Mouse (Mus musculus): ENCODE results near the gene Eid2b. TPM values are rescaled to one million over a fixed set of nuclear protein-coding genes. Genes with fewer than 3 reads are reported as not detected.

The Eid2b gene
- total RNA-seq, 2 experiments from 2014 or later: 5.0 to 7.8 TPM

- intact Hi-C loops (cut with DNase I): loop anchor here (5.0 kb wide), 1 partner anchor 32 kb away; the partner anchor contains the start of gene Eid2b
- DNase-seq: no peak
- H3K27ac ChIP-seq: no peak overlapping the region
- no peak for TF ChIP-seq CTCF (IDR thresholded peaks at IDR 0.05)
- H3K4me3 ChIP-seq: no peak overlapping the region
Observed at GRCm38 (mm10) chr7:28309737-28310136, 32.2 kb downstream of the Eid2b start.

GRCm38 (mm10) chr7:28311151-28311925 is 33.8 kb downstream of the Eid2b start:
- intact Hi-C loops (cut with DNase I): loop anchor here (5.0 kb wide), 1 partner anchor 34 kb away; the partner anchor contains the start of gene Eid2b
- TF ChIP-seq CTCF (IDR thresholded peaks at IDR 0.05): no peak
- Histone ChIP-seq H3K27ac (peak overlapping the region; percentile 89), H3K4me3 (peak overlapping the region; percentile 75)
- no peak for DNase-seq

- H3K4me3 ChIP-seq: peak within 1 kb of the TSS; percentile 75
- DNase-seq: peak; percentile 98
- TF ChIP-seq CTCF (IDR thresholded peaks at IDR 0.05): no peak
- intact Hi-C loops (cut with DNase I): loop anchor here (5.0 kb wide), 1 partner anchor 35 kb away; the partner anchor contains the start of gene Eid2b
- peak within 1 kb of the TSS; percentile 89 for H3K27ac ChIP-seq
Observed at GRCm38 (mm10) chr7:28311926-28312543, 34.5 kb downstream of the Eid2b start, which contains the start of gene Timm50. Gene Timm50 (minus strand): TSS chr7:28312072.

GRCm38 (mm10) chr7:28318036-28318435 is 40.5 kb downstream of the Eid2b start:
- TF ChIP-seq CTCF (IDR thresholded peaks at IDR 0.05): no peak
- no peak overlapping the region for H3K27ac ChIP-seq
- intact Hi-C loops (cut with DNase I): no loop called here
- H3K4me3 ChIP-seq: no peak overlapping the region
- DNase-seq: no peak

- DNase-seq: no peak
- H3K27ac ChIP-seq: no peak overlapping the region
- H3K4me3 ChIP-seq: no peak overlapping the region
- TF ChIP-seq CTCF (IDR thresholded peaks at IDR 0.05): no peak
- intact Hi-C loops (cut with DNase I): no loop called here
Observed at GRCm38 (mm10) chr7:28318714-28319113, 41.2 kb downstream of the Eid2b start.

- TF ChIP-seq CTCF (IDR thresholded peaks at IDR 0.05): no peak
- DNase-seq: no peak
- intact Hi-C loops (cut with DNase I): no loop called here
- Histone ChIP-seq H3K27ac (no peak overlapping the region), H3K4me3 (no peak overlapping the region)
Observed at GRCm38 (mm10) chr7:28321974-28322720, 44.6 kb downstream of the Eid2b start.

- no peak for TF ChIP-seq CTCF (IDR thresholded peaks at IDR 0.05)
- Histone ChIP-seq H3K27ac (no peak overlapping the region), H3K4me3 (no peak overlapping the region)
- intact Hi-C loops (cut with DNase I): no loop called here
- no peak for DNase-seq
Observed at GRCm38 (mm10) chr7:28325293-28325692, 47.8 kb downstream of the Eid2b start.

- TF ChIP-seq CTCF (IDR thresholded peaks at IDR 0.05): peak; percentile 38
- no peak for DNase-seq
- intact Hi-C loops (cut with DNase I): no loop called here
- Histone ChIP-seq H3K27ac (no peak overlapping the region), H3K4me3 (no peak overlapping the region)
Observed at GRCm38 (mm10) chr7:28326457-28326856, 48.9 kb downstream of the Eid2b start.

- intact Hi-C loops (cut with DNase I): no loop called here
- no peak for TF ChIP-seq CTCF (IDR thresholded peaks at IDR 0.05)
- no peak overlapping the region for H3K27ac ChIP-seq
- DNase-seq: no peak
- no peak overlapping the region for H3K4me3 ChIP-seq
Observed at GRCm38 (mm10) chr7:28328260-28328659, 50.7 kb downstream of the Eid2b start.

Other genes with a start within 250 kb of the Eid2b start
- gene Psmc4, start 227.6 kb upstream of the Eid2b start, total RNA-seq (2021): 100 to 1,000 TPM; 100 to 102 TPM
- gene Fcgbp, start 206.5 kb upstream of the Eid2b start, total RNA-seq (2021): not detected
- not detected for gene 9530053A07Rik, start 148.3 kb upstream of the Eid2b start, total RNA-seq (2021)
- 10 to 100 TPM; 21.2 to 28.9 TPM for gene Fbl, start 108.0 kb upstream of the Eid2b start, total RNA-seq (2021)
- gene Dyrk1b, start 98.3 kb upstream of the Eid2b start, total RNA-seq (2021): 10 to 100 TPM; 65.3 to 78.6 TPM
- gene Eid2, start 9.9 kb upstream of the Eid2b start, total RNA-seq (2021): 1 to 10 TPM; 6.4 to 6.8 TPM
- not detected for gene Selenov, start 13.4 kb downstream of the Eid2b start, total RNA-seq (2021)
- gene Dll3, start 24.5 kb downstream of the Eid2b start, total RNA-seq (2021): not detected
- gene Timm50, start 34.3 kb downstream of the Eid2b start, total RNA-seq (2021): 10 to 100 TPM; 38.2 to 49.3 TPM
- 10 to 100 TPM; 57.9 to 68.6 TPM for gene Supt5, start 61.0 kb downstream of the Eid2b start, total RNA-seq (2021)
- 100 to 1,000 TPM; 373 to 449 TPM for gene Rps16, start 72.9 kb downstream of the Eid2b start, total RNA-seq (2021)
- 1 to 10 TPM; 4.0 to 7.5 TPM for gene Plekhg2, start 94.9 kb downstream of the Eid2b start, total RNA-seq (2021)
- gene Zfp36, start 102.5 kb downstream of the Eid2b start, total RNA-seq (2021): 10 to 100 TPM; 10.0 to 36.7 TPM
- gene Med29, start 115.0 kb downstream of the Eid2b start, total RNA-seq (2021): 10 to 100 TPM; 22.1 to 28.3 TPM
- 10 to 100 TPM; 31.0 to 35.0 TPM for gene Paf1, start 115.2 kb downstream of the Eid2b start, total RNA-seq (2021)
- gene Gmfg, start 159.7 kb downstream of the Eid2b start, total RNA-seq (2021): 1 to 10 TPM; 2.1 to 2.4 TPM
- under 1 TPM; 0.14 to 0.18 TPM for gene Lrfn1, start 174.2 kb downstream of the Eid2b start, total RNA-seq (2021)
- gene Ifnl2, start 232.7 kb downstream of the Eid2b start, total RNA-seq (2021): not detected
- gene Ifnl3, start 245.1 kb downstream of the Eid2b start, total RNA-seq (2021): not detected